Mouse (Mus musculus) induced T-regulatory cell, adult 2 months (primary cell): ENCODE measurements around the gene A530016L24Rik.

Experiments
- DNase-seq: peaks from one replicate; pipeline ENCODE4 v3.0.0-alpha.2; 2012; ENCODE audit warnings: low read depth

Gene A530016L24Rik

GRCm38 (mm10) chr12:112489134-112489533 lies at the start of gene A530016L24Rik:
Gene A530016L24Rik (plus strand): TSS chr12:112489448.
- DNase-seq: no peak

GRCm38 (mm10) chr12:112439993-112440392 lies 49.3 kb upstream of the A530016L24Rik start:
- DNase-seq: no peak

- peak; percentile 72 for DNase-seq
Observed at GRCm38 (mm10) chr12:112449144-112449827, 40.0 kb upstream of the A530016L24Rik start.

GRCm38 (mm10) chr12:112449828-112450180 lies 39.4 kb upstream of the A530016L24Rik start:
- DNase-seq: no peak

GRCm38 (mm10) chr12:112450883-112451282 lies 38.4 kb upstream of the A530016L24Rik start:
- peak; percentile 66 for DNase-seq

GRCm38 (mm10) chr12:112451381-112451780 lies 37.9 kb upstream of the A530016L24Rik start:
- DNase-seq: no peak

- DNase-seq: no peak
Observed at GRCm38 (mm10) chr12:112451826-112452225, 37.4 kb upstream of the A530016L24Rik start.

GRCm38 (mm10) chr12:112456144-112456713 lies 33.0 kb upstream of the A530016L24Rik start:
- no peak for DNase-seq

- no peak for DNase-seq
Observed at GRCm38 (mm10) chr12:112457839-112458238, 31.4 kb upstream of the A530016L24Rik start.

GRCm38 (mm10) chr12:112462423-112462822 lies 26.8 kb upstream of the A530016L24Rik start:
- DNase-seq: no peak

- DNase-seq: peak; percentile 35
Observed at GRCm38 (mm10) chr12:112463209-112463608, 26.0 kb upstream of the A530016L24Rik start.

- no peak for DNase-seq
Observed at GRCm38 (mm10) chr12:112463750-112464444, 25.4 kb upstream of the A530016L24Rik start.

- DNase-seq: no peak
Observed at GRCm38 (mm10) chr12:112464516-112464915, 24.7 kb upstream of the A530016L24Rik start.

- DNase-seq: no peak
Observed at GRCm38 (mm10) chr12:112465928-112466327, 23.3 kb upstream of the A530016L24Rik start.

- DNase-seq: no peak
Observed at GRCm38 (mm10) chr12:112467387-112467786, 21.9 kb upstream of the A530016L24Rik start.

- DNase-seq: no peak
Observed at GRCm38 (mm10) chr12:112469393-112469792, 19.9 kb upstream of the A530016L24Rik start.

- DNase-seq: no peak
Observed at GRCm38 (mm10) chr12:112470216-112470615, 19.0 kb upstream of the A530016L24Rik start.

GRCm38 (mm10) chr12:112473777-112474176 lies 15.5 kb upstream of the A530016L24Rik start:
- DNase-seq: peak; percentile 65

GRCm38 (mm10) chr12:112489535-112489934 lies 287 bp downstream of the A530016L24Rik start:
- no peak for DNase-seq

- no peak for DNase-seq
Observed at GRCm38 (mm10) chr12:112490444-112490939, 1.2 kb downstream of the A530016L24Rik start.

GRCm38 (mm10) chr12:112496136-112496535 lies 6.9 kb downstream of the A530016L24Rik start:
- DNase-seq: no peak

- no peak for DNase-seq
Observed at GRCm38 (mm10) chr12:112497731-112498130, 8.5 kb downstream of the A530016L24Rik start.

- DNase-seq: no peak
Observed at GRCm38 (mm10) chr12:112498683-112499082, 9.4 kb downstream of the A530016L24Rik start.
